Mouse (Mus musculus) lung, postnatal 0 days (tissue): Measurements from ENCODE around the gene Lrriq3.

Experiments used
- CTCF ChIP-seq: IDR thresholded peaks from 2 replicates; pipeline ENCODE4 v1.5.1; 2016; ENCODE audit warnings: antibody characterized with exemption, mild to moderate bottlenecking
- EP300 ChIP-seq: IDR thresholded peaks from 2 replicates; pipeline ENCODE4 v1.6.1; 2016; ENCODE audit warnings: antibody characterized with exemption, mild to moderate bottlenecking, control low read depth

GRCm38 (mm10) chr3:155188857-155189256 lies 95.6 kb downstream of the Lrriq3 start:
- TF ChIP-seq CTCF (no peak), EP300 (no peak)
